Mouse (Mus musculus) midbrain, embryonic 14.5 days (tissue): Measurements from ENCODE around the gene Rcor2. TPM values are rescaled to one million over a fixed set of nuclear protein-coding genes. Genes with fewer than 3 reads are reported as not detected.

Source experiments
- ATAC-seq: fragments of 200-750 bp; cut with Nextera tagmentation; 2 replicates; pipeline ENCODE4 v1.8.0; 2017; ENCODE audit warnings: moderate number of reproducible peaks, moderate library complexity; ENCODE audit not compliant: low FRiP score, low TSS enrichment
- DNase-seq: peaks from one replicate; pipeline ENCODE4 v3.0.0-alpha.2; 2015
- H3K27ac ChIP-seq: fragments of 300-500 bp; sonication (generic); replicated peaks from 2 replicates; pipeline ENCODE4 v1.5.1; 2014; ENCODE audit warnings: mild to moderate bottlenecking, low read depth, low read length, moderate library complexity
- H3K27me3 ChIP-seq: fragments of 300-500 bp; sonication (generic); 2 replicates; pipeline ENCODE4 v1.6.1; 2014; ENCODE audit warnings: low read length, control low read depth, mixed read lengths; ENCODE audit not compliant: control insufficient read depth, insufficient read depth
- H3K36me3 ChIP-seq: fragments of 300-500 bp; sonication (generic); 2 replicates; pipeline ENCODE4 v1.6.1; 2014; ENCODE audit warnings: low read length, control low read depth; ENCODE audit not compliant: control insufficient read depth, insufficient read depth
- H3K4me1 ChIP-seq: fragments of 300-500 bp; sonication (generic); 2 replicates; pipeline ENCODE4 v1.6.1; 2014; ENCODE audit warnings: mild to moderate bottlenecking, antibody characterized with exemption, low read length, control low read depth; ENCODE audit not compliant: control insufficient read depth, insufficient read depth
- H3K4me2 ChIP-seq: fragments of 300-500 bp; sonication (generic); 2 replicates; pipeline ENCODE4 v1.6.1; 2014; ENCODE audit warnings: mild to moderate bottlenecking, low read length, moderate library complexity
- H3K4me3 ChIP-seq: fragments of 300-500 bp; sonication (generic); replicated peaks from 2 replicates; pipeline ENCODE4 v1.5.1; 2014; ENCODE audit warnings: low read depth, low read length
- H3K9ac ChIP-seq: fragments of 300-500 bp; sonication (generic); replicated peaks from 2 replicates; pipeline ENCODE4 v1.6.1; 2014; ENCODE audit warnings: mild to moderate bottlenecking, low read length, moderate library complexity
- H3K9me3 ChIP-seq: fragments of 300-500 bp; sonication (generic); 2 replicates; pipeline ENCODE4 v1.6.1; 2016; ENCODE audit warnings: low read length, control low read depth, mixed read lengths; ENCODE audit not compliant: control insufficient read depth
- WGBS: fragments of 180-500 bp; shearing (Covaris S2); extraction: QIAGEN DNeasy Blood & Tissue Kit; methylation state at CpG from one replicate; pipeline ENCODE4 v1.1.7; 2014; 5-methylcytosine and 5-hydroxymethylcytosine counted together
- polyA plus RNA-seq: library from polyadenylated mRNA; unstranded; fragments of >200 nt; fragmentation: Nextera tagmentation; extraction: Ambion mirVana; gene quantifications from 2 replicates; pipeline ENCODE4 v1.2.1, GENCODE M21; 2014

Gene Rcor2
- polyA plus RNA-seq: 23.1 and 26.6 TPM in 2 replicates

DNA sequence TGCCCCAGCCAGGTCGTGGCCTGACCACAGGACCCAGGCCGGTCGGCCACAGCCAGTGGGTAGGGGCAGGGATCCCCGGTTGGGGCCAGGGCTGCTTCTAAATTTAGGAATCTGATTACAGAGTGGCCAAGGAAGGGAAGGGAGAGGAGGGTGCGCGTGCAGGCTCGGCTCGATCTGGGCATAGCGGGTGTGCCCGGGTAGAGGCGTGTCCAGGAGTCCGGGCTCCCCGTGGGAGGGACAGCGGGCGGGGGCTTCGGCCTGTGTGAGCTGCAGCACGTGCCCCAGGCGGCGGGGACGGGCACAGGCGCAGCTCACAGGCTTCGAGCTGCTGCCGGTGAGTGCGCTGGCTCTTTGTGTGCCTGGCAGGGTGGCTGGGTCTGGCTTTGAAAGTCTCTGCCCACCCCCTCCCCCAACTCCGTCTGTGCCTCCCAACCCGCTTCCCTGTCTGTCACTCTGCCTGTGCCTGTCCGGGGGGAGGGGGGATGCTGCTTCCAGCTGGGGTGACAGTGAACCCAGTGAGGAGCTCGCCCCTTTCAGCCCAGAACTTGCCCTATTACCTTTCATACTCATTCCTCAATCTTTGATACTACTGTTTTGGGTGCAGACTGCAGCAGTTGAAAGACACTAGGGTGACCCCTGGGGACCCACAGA is at the start of gene Rcor2:
Gene Rcor2, plus strand, starts transcription at position 235 of the 651 bp plus-strand sequence.
- peak within 1 kb of the TSS; percentile 93 for H3K4me2 ChIP-seq
- peak; percentile 87 for DNase-seq
- H3K27ac ChIP-seq: peak within 1 kb of the TSS; percentile 98
- H3K9me3 ChIP-seq: no peaks in the 10 kb centered on the region
- WGBS: under 1% methylated on average over 28 of the region's 28 CpGs
- H3K4me1 ChIP-seq: peaks cover 57% of the 10 kb centered on the region
- peak within 1 kb of the TSS; percentile 95 for H3K9ac ChIP-seq
- peaks cover 21% of the 10 kb centered on the region for H3K36me3 ChIP-seq
- peak; percentile 74 for ATAC-seq
- H3K27me3 ChIP-seq: no peaks in the 10 kb centered on the region
- peak within 1 kb of the TSS; percentile 91 for H3K4me3 ChIP-seq

DNA sequence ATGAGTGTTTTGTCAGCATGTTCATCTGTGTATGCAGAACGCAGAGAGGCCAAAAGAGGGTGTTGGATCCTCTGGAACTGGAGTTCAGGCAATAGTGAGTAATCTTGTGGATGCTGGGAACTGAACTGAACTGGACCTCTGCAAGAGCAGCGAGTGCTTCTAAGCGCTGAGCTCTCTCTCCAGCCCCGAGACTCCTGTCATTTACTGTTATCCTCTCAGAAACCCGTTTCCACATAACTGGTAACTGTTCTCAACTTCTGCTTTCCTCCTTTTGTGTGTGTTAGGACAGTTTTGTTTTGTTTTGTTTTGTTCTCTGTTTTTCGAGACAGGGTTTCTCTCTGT is 49.2 kb upstream of the Rcor2 start:
- Histone ChIP-seq H3K4me1 (peaks cover 8% of the 10 kb centered on the region), H3K4me2 (peak overlapping the region; percentile 88), H3K36me3 (peaks cover 18% of the 10 kb centered on the region), H3K27ac (peak overlapping the region; percentile 33; the same call in 1 of the 2 replicates), H3K9me3 (no peaks in the 10 kb centered on the region), H3K4me3 (peak overlapping the region; percentile 85), H3K27me3 (no peaks in the 10 kb centered on the region), H3K9ac (no peak overlapping the region)
- DNase-seq (no peak), ATAC-seq (no peak; the same call in 1 of the 2 replicates)
- 11% methylated on average over 6 of the region's 6 CpGs for WGBS

DNA sequence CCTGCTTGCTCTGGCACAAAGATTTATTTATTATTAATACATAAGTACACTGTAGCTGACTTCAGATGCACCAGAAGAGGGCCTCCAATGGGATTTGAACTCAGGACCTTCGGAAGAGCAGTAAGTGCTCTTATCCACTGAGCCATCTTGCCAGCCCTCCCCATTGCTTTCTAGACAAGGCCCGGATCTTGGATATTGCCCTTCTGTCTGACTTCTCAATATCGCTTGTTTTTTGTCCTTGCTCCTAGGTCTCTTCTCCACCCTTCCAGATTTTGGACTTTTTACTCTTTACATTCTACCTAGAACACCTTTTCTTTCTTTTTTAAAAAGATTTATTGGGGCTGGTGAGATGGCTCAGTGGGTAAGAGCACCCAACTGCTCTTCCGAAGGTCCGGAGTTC is 48.4 kb upstream of the Rcor2 start:
- no peak overlapping the region for H3K4me2 ChIP-seq
- WGBS: 94% methylated on average over 5 of the region's 5 CpGs

DNA sequence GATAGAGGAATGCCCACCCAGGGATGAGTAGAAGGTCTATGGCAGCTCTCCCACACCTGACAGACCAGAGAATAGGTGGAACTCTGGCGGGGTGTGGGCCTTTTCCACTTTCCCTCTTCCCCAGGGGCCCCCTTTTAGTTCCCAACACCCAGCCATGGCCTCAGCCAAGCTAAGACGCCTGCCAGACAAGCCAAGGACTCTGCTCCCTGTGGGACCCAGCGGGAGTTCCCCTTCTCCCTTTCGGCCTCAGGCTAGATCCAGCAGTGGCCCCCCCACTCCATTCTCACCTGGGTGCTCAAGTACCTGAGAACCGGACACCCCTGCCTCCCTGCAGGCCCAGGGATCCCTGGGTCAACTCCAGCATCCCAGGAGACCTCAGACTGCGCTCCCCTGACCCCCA is 44.9 kb upstream of the Rcor2 start:
- Histone ChIP-seq H3K9me3 (no peaks in the 10 kb centered on the region), H3K27ac (no peak overlapping the region), H3K4me2 (no peak overlapping the region), H3K4me3 (no peak overlapping the region), H3K27me3 (no peaks in the 10 kb centered on the region), H3K4me1 (no peaks in the 10 kb centered on the region), H3K36me3 (peaks cover 22% of the 10 kb centered on the region), H3K9ac (no peak overlapping the region)
- DNase-seq: no peak
- ATAC-seq: no peak
- 89% methylated on average over 6 of the region's 6 CpGs for WGBS

More for the DNA sequence above, 48.4 kb upstream of the Rcor2 start:
- no peak overlapping the region for H3K9ac ChIP-seq
- no peak for DNase-seq
- peaks cover 8% of the 10 kb centered on the region for H3K4me1 ChIP-seq
- ATAC-seq: no peak
- H3K27ac ChIP-seq: no peak overlapping the region
- no peaks in the 10 kb centered on the region for H3K9me3 ChIP-seq
- no peak overlapping the region for H3K4me3 ChIP-seq
- H3K36me3 ChIP-seq: peaks cover 17% of the 10 kb centered on the region
- H3K27me3 ChIP-seq: no peaks in the 10 kb centered on the region

DNA sequence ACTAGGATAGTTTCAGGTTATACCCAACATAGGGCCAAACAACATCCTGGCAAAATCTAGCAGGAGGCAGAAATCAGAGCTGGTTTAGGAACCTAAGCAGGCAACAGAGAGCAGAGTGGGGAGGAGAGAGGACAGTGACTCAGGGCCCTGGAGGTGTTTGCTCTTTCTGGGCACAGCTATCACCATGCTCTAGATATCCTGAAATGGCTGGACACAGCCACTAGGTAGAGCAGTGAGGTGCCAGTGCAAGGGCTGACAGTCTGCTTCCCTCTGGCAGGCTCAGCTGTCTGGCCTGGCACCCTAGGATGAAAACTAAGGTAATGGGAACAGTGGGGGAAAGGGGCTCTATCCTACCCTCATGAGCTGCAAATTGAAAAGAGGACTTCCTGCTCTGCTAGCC is 43.6 kb upstream of the Rcor2 start:
- ATAC-seq (no peak), DNase-seq (no peak)
- no peaks in the 10 kb centered on the region for H3K27me3 ChIP-seq
- H3K9ac ChIP-seq: no peak overlapping the region
- peaks cover 35% of the 10 kb centered on the region for H3K36me3 ChIP-seq
- H3K27ac ChIP-seq: no peak overlapping the region
- H3K4me3 ChIP-seq: no peak overlapping the region
- H3K4me1 ChIP-seq: no peaks in the 10 kb centered on the region
- H3K9me3 ChIP-seq: no peaks in the 10 kb centered on the region
- H3K4me2 ChIP-seq: no peak overlapping the region

DNA sequence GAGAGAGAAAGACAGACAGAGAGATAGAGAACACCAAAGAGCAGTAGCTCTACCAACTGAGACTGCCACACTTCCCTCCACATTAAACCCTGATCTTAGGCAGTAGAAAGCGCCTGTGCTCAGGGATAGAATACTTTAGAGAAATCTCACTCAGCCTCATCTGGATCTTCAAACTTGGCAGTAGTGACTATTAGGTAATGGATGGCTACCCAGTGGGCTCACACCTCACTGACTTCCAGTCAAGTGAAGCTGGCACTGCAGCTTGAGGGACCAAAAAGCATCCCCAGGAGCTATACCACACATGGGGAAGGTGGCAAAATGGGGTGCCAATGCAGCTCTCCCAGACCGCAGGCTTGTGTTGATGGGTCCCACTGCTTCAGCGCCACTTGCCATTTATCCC is 42.9 kb upstream of the Rcor2 start:
- Histone ChIP-seq H3K9me3 (no peaks in the 10 kb centered on the region), H3K9ac (no peak overlapping the region), H3K27me3 (no peaks in the 10 kb centered on the region), H3K27ac (no peak overlapping the region; the same call in 1 of the 2 replicates), H3K4me2 (no peak overlapping the region), H3K4me1 (no peaks in the 10 kb centered on the region), H3K4me3 (no peak overlapping the region), H3K36me3 (peaks cover 41% of the 10 kb centered on the region)
- 93% methylated on average over 3 of the region's 3 CpGs for WGBS
- ATAC-seq (no peak), DNase-seq (no peak)

DNA sequence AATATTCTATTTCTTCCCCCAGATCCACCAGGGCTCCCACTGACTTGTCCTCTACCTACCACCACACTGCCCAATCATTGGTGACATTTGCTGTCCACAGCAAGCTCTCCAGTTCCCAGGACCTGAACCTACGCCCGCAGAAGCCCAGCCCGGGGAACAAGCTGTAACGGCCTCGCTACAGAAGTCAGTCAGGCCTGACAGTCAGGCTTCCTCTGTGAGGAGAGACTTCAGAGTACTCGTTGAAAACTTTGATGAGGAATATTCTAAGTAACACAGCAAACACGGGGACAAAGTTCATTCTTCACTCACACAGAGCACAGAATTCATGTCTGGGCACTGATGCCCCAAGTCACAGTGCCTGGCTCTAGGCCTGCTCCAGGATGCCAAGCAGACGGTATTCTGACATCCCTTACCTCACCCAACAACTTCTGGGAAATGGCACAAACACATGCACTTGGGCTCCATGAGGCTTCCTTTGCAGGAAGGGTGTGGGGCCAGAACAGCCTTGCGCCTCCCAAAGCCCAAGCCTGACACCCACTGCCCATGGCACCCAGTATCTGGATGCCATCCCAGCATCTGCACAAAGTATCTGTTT is 41.9 kb upstream of the Rcor2 start:
- DNase-seq (no peak), ATAC-seq (no peak)
- WGBS: 82% methylated on average over 9 of the region's 9 CpGs
- Histone ChIP-seq H3K4me3 (no peak overlapping the region), H3K9ac (no peak overlapping the region), H3K27me3 (no peaks in the 10 kb centered on the region), H3K36me3 (peaks cover 50% of the 10 kb centered on the region), H3K27ac (no peak overlapping the region), H3K9me3 (no peaks in the 10 kb centered on the region), H3K4me2 (no peak overlapping the region), H3K4me1 (no peaks in the 10 kb centered on the region)

DNA sequence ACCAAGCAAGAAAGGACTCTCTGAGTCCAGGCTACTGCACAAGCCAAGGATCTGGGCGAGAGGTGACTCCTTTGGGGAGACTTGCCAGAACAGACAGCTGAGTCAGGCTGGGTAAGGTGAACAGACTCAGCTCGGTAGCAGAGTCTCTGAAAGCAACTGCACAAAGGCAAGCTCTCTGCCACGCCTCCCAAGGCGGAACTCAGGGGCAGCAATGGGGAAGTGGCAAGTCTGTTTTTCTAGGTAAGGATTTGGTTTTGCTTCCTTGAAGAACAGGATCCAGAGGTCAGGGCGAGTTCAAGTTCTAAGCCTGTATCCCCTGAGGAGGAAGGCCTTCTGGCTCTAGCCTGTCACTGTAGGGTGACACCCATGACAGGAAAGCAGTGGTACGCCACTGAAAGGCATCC is 40.6 kb upstream of the Rcor2 start:
- Histone ChIP-seq H3K4me1 (no peaks in the 10 kb centered on the region), H3K9ac (no peak overlapping the region), H3K27ac (no peak overlapping the region), H3K9me3 (no peaks in the 10 kb centered on the region), H3K27me3 (no peaks in the 10 kb centered on the region), H3K4me3 (no peak overlapping the region), H3K4me2 (no peak overlapping the region), H3K36me3 (peaks cover 60% of the 10 kb centered on the region)
- DNase-seq: no peak
- 83% methylated on average over 6 of the region's 6 CpGs for WGBS
- ATAC-seq: no peak
